Mouse (Mus musculus) megakaryocyte, embryonic 14.5 days (primary cell): ENCODE data around the gene C1ra.

ENCODE experiments used
- FLI1 ChIP-seq: IDR thresholded peaks from 2 replicates; pipeline ENCODE4 v1.6.1; 2012; ENCODE audit warnings: low read length, inconsistent platforms, mixed read lengths
- GATA1 ChIP-seq: IDR thresholded peaks from 3 replicates; pipeline ENCODE4 v1.6.1; 2012; ENCODE audit warnings: mixed read lengths, low read length, inconsistent platforms, borderline replicate concordance

DNA sequence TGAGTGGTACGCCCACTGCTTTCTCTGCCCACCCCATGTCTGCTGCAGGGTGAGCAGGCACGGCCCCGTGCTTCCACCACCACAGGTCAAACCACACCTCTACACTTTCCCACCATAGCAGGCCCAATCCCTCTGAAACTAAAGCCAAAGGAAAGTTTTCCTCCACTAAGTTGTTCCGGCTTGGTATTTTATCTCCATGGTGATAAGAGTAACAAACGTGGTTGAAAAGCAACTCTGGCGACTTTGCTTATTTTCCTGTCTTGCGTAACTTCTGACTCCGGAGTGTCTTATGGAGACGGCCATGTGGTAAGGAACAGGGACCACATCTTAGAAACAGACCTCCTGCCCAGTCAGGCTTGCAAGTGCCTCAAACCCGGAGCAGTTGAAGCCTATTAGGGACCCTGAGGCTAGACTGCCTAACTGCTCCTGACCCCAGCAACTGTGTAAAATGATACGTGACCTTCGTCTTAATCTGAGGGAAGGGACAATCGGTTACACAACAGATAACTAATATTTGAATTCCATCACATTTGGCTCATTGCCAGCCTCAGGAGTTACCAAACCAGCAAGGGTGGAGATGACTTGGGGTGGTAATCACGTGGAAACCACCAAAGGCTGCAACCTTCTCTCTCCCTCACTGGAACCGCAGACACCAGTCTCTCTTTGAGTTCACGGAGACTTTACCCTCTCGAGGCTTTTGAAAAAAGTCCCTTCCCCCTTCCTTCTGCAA, 34.1 kb upstream of the C1ra start:
- no peak for TF ChIP-seq GATA1
- TF ChIP-seq FLI1, result no peak
